Comparison of ENCODE assay signal across 16 mouse cellular contexts in the genomic region with DNA sequence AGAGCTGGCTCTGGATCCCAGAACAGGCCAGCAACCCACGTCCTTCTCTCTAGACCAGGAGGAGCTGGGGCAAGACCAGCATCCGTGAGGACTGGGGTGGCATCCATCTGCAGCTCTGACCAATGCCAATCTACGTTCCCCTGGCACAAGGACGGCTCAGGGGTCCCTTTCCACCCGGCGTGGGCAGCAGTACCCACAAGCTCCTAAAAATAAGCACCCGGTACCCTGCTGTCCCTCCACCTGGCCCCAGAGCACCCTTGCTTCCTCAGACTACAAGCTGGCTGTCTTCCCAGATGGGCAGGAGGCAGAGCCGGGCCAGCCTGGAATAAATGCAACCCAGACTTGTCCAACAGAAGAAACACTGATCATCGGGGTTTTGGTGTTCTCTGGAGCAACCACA. TPM values are rescaled to one million over a fixed set of nuclear protein-coding genes. Genes with fewer than 3 reads are reported as not detected.
DNase-seq lines count a peak whose midpoint lies in the region; ATAC-seq and TF ChIP-seq lines count a peak whose summit lies in the region.
"Had no signal": no experiment of that assay in that cellular context is flagged by ENCODE, and none has a peak within 500 bp of the region (broad histone marks: within the 10 kb centered on the region; RNA-seq: fewer than 3 reads in every experiment).

No protein-coding gene starts in this region.

- H3K9me3 ChIP-seq in hindbrain, embryonic 10.5 days, result no peaks in the 10 kb centered on the region; the same call in 1 of the 2 replicates
- no peaks in the 10 kb centered on the region for H3K9me3 ChIP-seq in hindbrain, embryonic 11.5 days (ENCODE audit: control insufficient read depth, low read length)
- no peaks in the 10 kb centered on the region for H3K9me3 ChIP-seq in neural tube, embryonic 13.5 days
- no peaks in the 10 kb centered on the region for H3K9me3 ChIP-seq in liver, postnatal 0 days (ENCODE audit: low read length)
- H3K9me3 ChIP-seq: kidney, embryonic 15.5 days; liver, embryonic 12.5 days; midbrain, embryonic 13.5 days; stomach, embryonic 15.5 days had no signal

- no peaks in the 10 kb centered on the region for H3K27me3 ChIP-seq in hindbrain, embryonic 10.5 days (ENCODE audit: insufficient read depth, poor library complexity, severe bottlenecking)
- no peaks in the 10 kb centered on the region for H3K27me3 ChIP-seq in hindbrain, embryonic 11.5 days (ENCODE audit: control insufficient read depth, insufficient read depth, low read length)
- H3K27me3 ChIP-seq in neural tube, embryonic 13.5 days, result no peaks in the 10 kb centered on the region
- H3K27me3 ChIP-seq in liver, postnatal 0 days (ENCODE audit: insufficient read depth, low read length), result no peaks in the 10 kb centered on the region
- H3K27me3 ChIP-seq: liver, embryonic 12.5 days; midbrain, embryonic 13.5 days; stomach, embryonic 15.5 days had no signal

- DNase-seq in hindbrain, embryonic 10.5 days (ENCODE audit: low spot score), result no peak
- DNase-seq in hindbrain, embryonic 11.5 days (ENCODE audit: low spot score), result no peak
- DNase-seq in neural tube, embryonic 10.5 days (ENCODE audit: extremely low spot score, low spot score), result no peak
- peak; percentile 99 for DNase-seq in cerebellum, adult 9-11 months
- DNase-seq in urinary bladder, adult 18-20 months (ENCODE audit: low spot score in 2 of 2), result no peak
- DNase-seq in liver, postnatal 0 days, result no peak
- DNase-seq: adrenal gland, postnatal 25 days; layer of hippocampus, postnatal 36 days; thymus, adult 2 months had no signal

- peaks cover 29% of the 10 kb centered on the region for H3K4me1 ChIP-seq in hindbrain, embryonic 10.5 days (replicated peaks)
- peaks cover 4% of the 10 kb centered on the region for H3K4me1 ChIP-seq in hindbrain, embryonic 11.5 days (replicated peaks; ENCODE audit: control insufficient read depth, insufficient read depth, low read length)
- H3K4me1 ChIP-seq in neural tube, embryonic 13.5 days (replicated peaks), result peaks cover 35% of the 10 kb centered on the region
- H3K4me1 ChIP-seq in liver, postnatal 0 days (ENCODE audit: insufficient read depth), result no peaks in the 10 kb centered on the region
- H3K4me1 ChIP-seq: liver, embryonic 12.5 days; stomach, embryonic 15.5 days had no signal

- H3K4me3 ChIP-seq in hindbrain, embryonic 10.5 days, result no peak overlapping the region
- no peak overlapping the region for H3K4me3 ChIP-seq in hindbrain, embryonic 11.5 days (ENCODE audit: low read depth, low read length)
- H3K4me3 ChIP-seq in neural tube, embryonic 13.5 days, result no peak overlapping the region
- H3K4me3 ChIP-seq in liver, postnatal 0 days (ENCODE audit: low read depth, low read length), result no peak overlapping the region
- H3K4me3 ChIP-seq: kidney, embryonic 15.5 days; liver, embryonic 12.5 days; midbrain, embryonic 13.5 days; stomach, embryonic 15.5 days had no signal

- H3K27ac ChIP-seq in hindbrain, embryonic 10.5 days, result 0 out of 2 replicates have a peak overlapping the region, but pooled peaks have one; percentile 24
- no peak overlapping the region for H3K27ac ChIP-seq in hindbrain, embryonic 11.5 days (ENCODE audit: low read depth, low read length)
- peak overlapping the region; percentile 35; the same call in 1 of the 2 replicates for H3K27ac ChIP-seq in neural tube, embryonic 13.5 days (replicated peaks)
- H3K27ac ChIP-seq in liver, postnatal 0 days (ENCODE audit: low read depth), result no peak overlapping the region
- H3K27ac ChIP-seq: kidney, embryonic 15.5 days; liver, embryonic 12.5 days; midbrain, embryonic 13.5 days; stomach, embryonic 15.5 days had no signal

- no peak for TF ChIP-seq CTCF in liver, postnatal 0 days (IDR thresholded peaks at IDR 0.05; ENCODE audit: low read depth)

- no peaks in the 10 kb centered on the region for H3K36me3 ChIP-seq in hindbrain, embryonic 10.5 days
- no peaks in the 10 kb centered on the region for H3K36me3 ChIP-seq in hindbrain, embryonic 11.5 days (ENCODE audit: control insufficient read depth, insufficient read depth, low read length)
- peaks cover 7% of the 10 kb centered on the region; the same call in 1 of the 2 replicates for H3K36me3 ChIP-seq in neural tube, embryonic 13.5 days
- H3K36me3 ChIP-seq in liver, postnatal 0 days (replicated peaks; ENCODE audit: insufficient read depth, low read length), result no peaks in the 10 kb centered on the region
- H3K36me3 ChIP-seq: kidney, embryonic 15.5 days; liver, embryonic 12.5 days; midbrain, embryonic 13.5 days; stomach, embryonic 15.5 days had no signal

- no peak overlapping the region for H3K4me2 ChIP-seq in hindbrain, embryonic 11.5 days (replicated peaks; ENCODE audit: low read depth, low read length)
- no peak overlapping the region for H3K4me2 ChIP-seq in neural tube, embryonic 13.5 days
- H3K4me2 ChIP-seq in liver, postnatal 0 days (ENCODE audit: low read depth, low read length), result no peak overlapping the region
- H3K4me2 ChIP-seq: kidney, embryonic 15.5 days; liver, embryonic 12.5 days; midbrain, embryonic 13.5 days; stomach, embryonic 15.5 days had no signal

- no peak for ATAC-seq in hindbrain, embryonic 11.5 days (ENCODE audit: low FRiP score)
- ATAC-seq in neural tube, embryonic 13.5 days (ENCODE audit: low read depth), result no peak
- no peak for ATAC-seq in liver, postnatal 0 days
- ATAC-seq: forebrain, embryonic 14.5 days; liver, embryonic 12.5 days; midbrain, embryonic 13.5 days; Patski had no signal

- TF ChIP-seq EP300 in liver, postnatal 0 days (IDR thresholded peaks at IDR 0.05; ENCODE audit: low read depth), result no peak

- no peak overlapping the region for H3K9ac ChIP-seq in hindbrain, embryonic 11.5 days (ENCODE audit: low read depth, low read length)
- no peak overlapping the region for H3K9ac ChIP-seq in neural tube, embryonic 13.5 days
- H3K9ac ChIP-seq in liver, postnatal 0 days (replicated peaks), result no peak overlapping the region
- H3K9ac ChIP-seq: kidney, embryonic 15.5 days; liver, embryonic 12.5 days; midbrain, embryonic 13.5 days; stomach, embryonic 15.5 days had no signal

- WGBS in hindbrain, embryonic 10.5 days, result 88% methylated on average over 9 of the region's 9 CpGs
- 91% methylated on average over 9 of the region's 9 CpGs for WGBS in hindbrain, embryonic 11.5 days
- 79% methylated on average over 9 of the region's 9 CpGs for WGBS in neural tube, embryonic 13.5 days
- WGBS in liver, postnatal 0 days (ENCODE audit: insufficient replicate concordance), result 74% methylated on average over 9 of the region's 9 CpGs

RNA-seq across cellular contexts. Expression of gene Rbfox3, which starts 28.3 kb away (rescaled TPM):
- polyA plus RNA-seq in hindbrain, embryonic 10.5 days (2016; fragmentation: Nextera tagmentation; extraction: Ambion mirVana), result 5.8 and 11.7 TPM in 2 replicates
- polyA plus RNA-seq in hindbrain, embryonic 11.5 days (2014; fragmentation: Nextera tagmentation; extraction: Ambion mirVana), result 11.7 and 12.6 TPM in 2 replicates
- polyA plus RNA-seq in neural tube, embryonic 13.5 days (2015; fragmentation: Nextera tagmentation; extraction: Ambion mirVana), result 69.4 and 71.2 TPM in 2 replicates
- polyA plus RNA-seq in liver, postnatal 0 days (2015; fragmentation: Nextera tagmentation; extraction: Ambion mirVana), result 0.72 and 0.73 TPM in 2 replicates
- polyA plus RNA-seq: Patski had no signal

Comparison
In these comparisons a context has a peak if more than half of its experiments do, and no peak if none do; other contexts are left out.
1. H3K27ac ChIP-seq: peak in hindbrain, embryonic 10.5 days (single experiment) and neural tube, embryonic 13.5 days (single experiment); none in hindbrain, embryonic 11.5 days (single experiment) and liver, postnatal 0 days (single experiment).